Comparison of ENCODE assay signal across 8 mouse cellular contexts in the genomic region with DNA sequence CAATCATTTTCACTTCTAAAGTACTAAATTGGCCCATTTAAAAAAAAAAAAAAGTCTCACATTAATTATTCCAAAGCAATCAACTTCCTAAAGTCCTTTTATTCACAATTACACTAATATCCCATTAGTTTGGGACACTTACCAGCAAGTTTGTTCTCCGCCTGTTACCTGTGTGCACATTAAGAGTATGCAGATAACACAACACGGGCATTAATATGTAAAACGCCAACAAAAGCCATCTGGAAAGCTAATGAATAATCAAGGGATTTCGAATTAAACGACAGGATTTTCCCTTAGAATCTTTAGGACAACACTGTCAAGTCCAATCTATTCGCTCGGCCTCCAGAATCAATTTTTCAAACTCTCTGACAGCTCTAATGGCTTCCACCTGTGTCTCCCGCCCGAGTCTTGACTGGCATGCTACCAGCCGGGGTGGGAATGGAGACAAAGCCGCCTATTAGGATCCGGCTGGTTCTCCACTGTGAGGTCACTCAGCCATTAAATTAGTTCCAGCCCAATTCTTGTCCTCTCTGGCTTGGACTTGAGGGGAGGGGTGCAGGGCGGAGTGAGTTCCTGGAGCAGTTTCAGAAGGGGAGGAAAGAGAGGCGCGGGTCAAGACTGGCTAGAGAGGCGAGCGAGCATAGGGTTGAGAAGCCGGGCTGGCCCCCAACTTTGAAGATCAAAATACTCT.
DNase-seq lines count a peak whose midpoint lies in the region; ATAC-seq and TF ChIP-seq lines count a peak whose summit lies in the region.

No protein-coding gene starts in this region.

- no peak overlapping the region for H3K4me3 ChIP-seq in cerebellum, adult 2 months (replicated peaks; ENCODE audit: insufficient read depth, low read depth, low read length)
- no peak overlapping the region for H3K4me3 ChIP-seq in forebrain, embryonic 16.5 days (replicated peaks; ENCODE audit: low read length)
- no peak overlapping the region for H3K4me3 ChIP-seq in hindbrain, embryonic 14.5 days (replicated peaks; ENCODE audit: low read length)
- no peak overlapping the region for H3K4me3 ChIP-seq in lung, postnatal 0 days (ENCODE audit: low read depth, low read length)

- peak; percentile 93 for ATAC-seq in forebrain, embryonic 16.5 days
- peak; percentile 79; the same call in 1 of the 2 replicates for ATAC-seq in hindbrain, embryonic 14.5 days (ENCODE audit: low FRiP score)
- no peak for ATAC-seq in lung, postnatal 0 days

- H3K27ac ChIP-seq in cerebellum, adult 2 months (ENCODE audit: insufficient read depth, low read length) = no peak overlapping the region
- H3K27ac ChIP-seq in forebrain, embryonic 16.5 days (ENCODE audit: low read length) = no peak overlapping the region
- no peak overlapping the region for H3K27ac ChIP-seq in hindbrain, embryonic 14.5 days
- H3K27ac ChIP-seq in lung, postnatal 0 days (ENCODE audit: low read length) = no peak overlapping the region

- peak; percentile 54 for DNase-seq in NIH3T3 (ENCODE audit: low read depth)
- DNase-seq in cerebellum, adult 2 months = peak; percentile 64 to 82
- DNase-seq in hindbrain, embryonic 14.5 days (ENCODE audit: low spot score) = peak; percentile 78
- DNase-seq in left cerebral cortex, postnatal 4 days = peak; percentile 91
- peak; percentile 97 for DNase-seq in retina, postnatal 1 day
- no peak for DNase-seq in lung, postnatal 0 days (ENCODE audit: low spot score)
- no peak for DNase-seq in T-cell, adult 2 months (ENCODE audit: low spot score)

- H3K4me2 ChIP-seq in forebrain, embryonic 16.5 days (ENCODE audit: low read length) = peak overlapping the region; percentile 1; the same call in 1 of the 2 replicates
- no peak overlapping the region; the same call in 1 of the 2 replicates for H3K4me2 ChIP-seq in hindbrain, embryonic 14.5 days (replicated peaks)
- no peak overlapping the region for H3K4me2 ChIP-seq in lung, postnatal 0 days (replicated peaks; ENCODE audit: low read depth, low read length)

- TF ChIP-seq CTCF in cerebellum, adult 2 months (IDR thresholded peaks at IDR 0.05; ENCODE audit: borderline replicate concordance, insufficient read depth, low read depth, low read length) = no peak
- no peak for TF ChIP-seq CTCF in lung, postnatal 0 days (IDR thresholded peaks at IDR 0.05)

- no peaks in the 10 kb centered on the region for H3K4me1 ChIP-seq in cerebellum, adult 2 months (ENCODE audit: control insufficient read depth, insufficient read depth, low read length)
- H3K4me1 ChIP-seq in forebrain, embryonic 16.5 days (replicated peaks; ENCODE audit: control insufficient read depth, insufficient read depth, low read length) = peaks cover 13% of the 10 kb centered on the region
- peaks cover 14% of the 10 kb centered on the region for H3K4me1 ChIP-seq in hindbrain, embryonic 14.5 days (replicated peaks; ENCODE audit: control insufficient read depth, insufficient read depth, low read length)
- H3K4me1 ChIP-seq in lung, postnatal 0 days (ENCODE audit: insufficient read depth, low read depth, low read length) = no peaks in the 10 kb centered on the region; the same call in 1 of the 2 replicates

- no peaks in the 10 kb centered on the region for H3K9me3 ChIP-seq in forebrain, embryonic 16.5 days (ENCODE audit: control insufficient read depth, low read length)
- H3K9me3 ChIP-seq in hindbrain, embryonic 14.5 days (ENCODE audit: control insufficient read depth, low read length) = no peaks in the 10 kb centered on the region
- no peaks in the 10 kb centered on the region for H3K9me3 ChIP-seq in lung, postnatal 0 days (ENCODE audit: low read length)

- H3K36me3 ChIP-seq in forebrain, embryonic 16.5 days (ENCODE audit: control insufficient read depth, insufficient read depth) = no peaks in the 10 kb centered on the region
- H3K36me3 ChIP-seq in hindbrain, embryonic 14.5 days (replicated peaks; ENCODE audit: control insufficient read depth, insufficient read depth) = no peaks in the 10 kb centered on the region
- no peaks in the 10 kb centered on the region for H3K36me3 ChIP-seq in lung, postnatal 0 days (ENCODE audit: insufficient read depth, low read length)

- H3K9ac ChIP-seq in forebrain, embryonic 16.5 days (replicated peaks; ENCODE audit: low read depth, low read length) = no peak overlapping the region
- H3K9ac ChIP-seq in hindbrain, embryonic 14.5 days = no peak overlapping the region
- H3K9ac ChIP-seq in lung, postnatal 0 days (replicated peaks; ENCODE audit: low read depth) = no peak overlapping the region

- H3K27me3 ChIP-seq in cerebellum, adult 2 months (ENCODE audit: control insufficient read depth, insufficient read depth, low read length) = no peaks in the 10 kb centered on the region
- peaks cover 5% of the 10 kb centered on the region; the same call in 1 of the 2 replicates for H3K27me3 ChIP-seq in forebrain, embryonic 16.5 days (replicated peaks; ENCODE audit: control insufficient read depth, insufficient read depth, low read length)
- H3K27me3 ChIP-seq in hindbrain, embryonic 14.5 days (ENCODE audit: control insufficient read depth, insufficient read depth, low read length) = peaks cover 87% of the 10 kb centered on the region
- no peaks in the 10 kb centered on the region for H3K27me3 ChIP-seq in lung, postnatal 0 days (replicated peaks; ENCODE audit: insufficient read depth, low read length)

- intact Hi-C loops in left cerebral cortex, postnatal 4 days (cut with DNase I) = no loop called here

- 34% methylated on average over 18 of the region's 18 CpGs for WGBS in cerebellum, adult 2 months
- 5% methylated on average over 18 of the region's 18 CpGs for WGBS in forebrain, embryonic 16.5 days
- 10% methylated on average over 18 of the region's 18 CpGs for WGBS in hindbrain, embryonic 14.5 days
- WGBS in lung, postnatal 0 days = 63% methylated on average over 18 of the region's 18 CpGs

- TF ChIP-seq EP300 in lung, postnatal 0 days (IDR thresholded peaks at IDR 0.05) = no peak

- no peak for TF ChIP-seq POLR2A in cerebellum, adult 2 months (IDR thresholded peaks at IDR 0.05; ENCODE audit: borderline replicate concordance, insufficient read depth, low read length)

Comparison
In these comparisons a context has a peak if more than half of its experiments do, and no peak if none do; other contexts are left out.
1. DNase-seq: peak in NIH3T3 (single experiment), cerebellum, adult 2 months (2 of 2), hindbrain, embryonic 14.5 days (single experiment), left cerebral cortex, postnatal 4 days (single experiment) and retina, postnatal 1 day (single experiment); none in lung, postnatal 0 days (single experiment) and T-cell, adult 2 months (single experiment).